Mouse (Mus musculus) adrenal gland, adult (tissue): Measurements from ENCODE around the gene Dab2.

ENCODE experiments used
- DNase-seq, 2 experiments: peaks; one replicate each; pipeline ENCODE4 v3.0.0; 2022 to 2023; ENCODE audit warnings: low spot score in 1 of 2; ENCODE audit not compliant: inconsistent age in 2 of 2

The Dab2 gene

GRCm38 (mm10) chr15:6323577-6323976 lies 24.0 kb downstream of the Dab2 start:
- no peak for DNase-seq

- DNase-seq, result no peak
Measured at GRCm38 (mm10) chr15:6325443-6325842, 25.9 kb downstream of the Dab2 start.

DNA sequence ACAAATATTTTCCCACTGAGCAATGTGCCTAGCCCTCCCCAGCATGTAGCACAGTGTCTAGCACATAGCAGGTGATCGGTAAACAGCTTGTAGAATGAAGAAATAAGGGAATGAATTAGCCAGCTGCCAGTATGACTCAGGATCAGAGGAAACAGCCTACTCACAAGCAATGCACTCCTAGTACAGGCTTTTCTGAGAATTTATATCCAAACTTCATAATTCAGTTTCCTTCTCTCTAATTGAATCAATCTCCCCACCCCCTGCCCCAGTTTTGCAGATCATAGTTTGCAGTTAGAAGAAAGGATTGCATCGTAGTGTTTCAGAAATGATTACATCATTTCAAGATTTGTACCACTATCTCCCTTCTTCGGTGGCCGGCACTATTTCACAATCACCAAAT lies 26.4 kb downstream of the Dab2 start:
- DNase-seq, result peak in 1 of 2 experiments; percentile 74

GRCm38 (mm10) chr15:6331380-6331779 lies 31.8 kb downstream of the Dab2 start:
- DNase-seq, result peak in 1 of 2 experiments; percentile 59

DNA sequence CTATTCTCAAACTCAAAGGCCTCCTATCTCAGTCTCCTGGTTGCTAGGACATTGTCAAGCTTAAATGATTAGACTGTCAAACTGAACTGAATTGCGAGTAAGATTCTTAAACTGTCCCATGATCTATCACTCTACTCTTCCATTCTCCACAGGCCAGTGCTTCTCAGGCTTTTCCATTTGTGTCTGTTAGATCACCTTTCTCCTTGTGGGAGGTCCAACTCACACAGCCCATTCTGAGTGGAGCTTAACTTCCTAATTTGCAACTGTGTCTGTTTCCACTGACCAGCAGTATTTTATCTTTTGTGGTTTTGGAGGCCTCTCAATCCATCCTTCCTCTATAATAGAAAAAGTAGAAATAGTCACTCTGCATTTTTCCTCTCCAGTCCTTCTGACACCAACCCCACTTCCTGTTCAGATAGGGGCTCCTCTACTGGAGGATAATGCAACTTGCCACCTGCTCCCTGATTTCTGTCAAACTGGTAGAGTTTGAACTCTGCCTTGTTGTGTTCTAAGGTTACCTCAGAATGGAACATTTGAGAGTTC lies 35.1 kb downstream of the Dab2 start:
- DNase-seq, result peak in 1 of 2 experiments; percentile 58

DNA sequence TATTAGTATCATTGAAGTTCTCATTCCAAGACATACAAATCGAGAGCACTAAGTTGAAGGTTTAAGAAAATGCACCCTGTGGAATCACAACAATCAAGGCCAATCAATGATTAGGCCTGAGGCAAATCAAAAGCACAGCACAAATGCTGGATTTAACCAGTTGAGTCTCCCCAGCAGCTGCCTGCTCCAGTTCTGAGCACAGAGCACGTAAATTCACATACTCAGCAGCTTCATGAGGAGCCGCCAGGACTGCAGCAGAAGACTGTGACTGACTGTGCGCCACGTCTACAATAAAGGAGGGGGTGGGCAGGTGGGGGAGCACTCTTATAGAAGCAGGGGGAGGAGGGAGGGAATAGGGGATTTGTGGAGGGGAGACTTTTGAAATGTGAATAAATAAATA lies 40.2 kb downstream of the Dab2 start:
- no peak for DNase-seq

GRCm38 (mm10) chr15:6340347-6340746 lies 40.8 kb downstream of the Dab2 start:
- DNase-seq, result no peak

DNA sequence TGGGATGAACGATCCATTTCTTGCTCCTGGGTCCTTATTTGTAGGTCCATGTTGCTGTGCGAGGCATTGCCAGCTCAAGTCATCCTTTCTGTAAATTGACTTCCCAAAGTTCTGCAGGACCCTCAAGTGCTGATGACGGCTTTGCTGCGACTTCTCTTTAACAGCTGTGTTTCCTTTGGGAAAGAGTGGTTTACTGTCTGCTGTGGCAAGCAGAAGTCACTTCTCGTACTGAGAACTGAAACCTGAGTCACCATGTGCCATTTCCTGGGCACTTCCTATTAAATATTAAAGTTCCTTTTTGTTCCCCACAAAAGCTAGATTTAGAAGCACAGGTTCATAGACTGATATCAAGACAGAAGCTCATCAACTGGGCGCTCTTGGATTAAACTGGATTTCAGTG lies 41.8 kb downstream of the Dab2 start:
- no peak for DNase-seq

DNA sequence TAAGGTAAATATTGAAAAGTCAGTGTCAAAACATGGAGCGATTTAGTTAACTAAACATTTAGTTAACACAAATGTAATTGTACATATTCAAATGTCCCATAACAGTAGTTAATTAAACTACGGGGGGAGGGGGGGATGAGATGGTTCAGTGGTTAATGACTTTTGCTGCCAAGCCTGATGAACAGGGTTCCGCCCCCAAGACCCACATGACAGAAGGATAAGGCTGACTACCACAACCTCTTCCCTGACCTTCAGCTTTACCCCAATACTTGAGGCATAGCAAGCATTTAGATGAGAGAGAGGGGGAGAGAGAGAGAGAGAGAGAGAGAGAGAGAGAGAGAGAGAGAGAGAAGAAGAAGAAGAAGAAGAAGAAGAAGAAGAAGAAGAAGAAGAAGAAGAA lies 54.3 kb downstream of the Dab2 start:
- no peak for DNase-seq

- DNase-seq, result no peak
Measured at GRCm38 (mm10) chr15:6359859-6360258, 60.3 kb downstream of the Dab2 start.

DNA sequence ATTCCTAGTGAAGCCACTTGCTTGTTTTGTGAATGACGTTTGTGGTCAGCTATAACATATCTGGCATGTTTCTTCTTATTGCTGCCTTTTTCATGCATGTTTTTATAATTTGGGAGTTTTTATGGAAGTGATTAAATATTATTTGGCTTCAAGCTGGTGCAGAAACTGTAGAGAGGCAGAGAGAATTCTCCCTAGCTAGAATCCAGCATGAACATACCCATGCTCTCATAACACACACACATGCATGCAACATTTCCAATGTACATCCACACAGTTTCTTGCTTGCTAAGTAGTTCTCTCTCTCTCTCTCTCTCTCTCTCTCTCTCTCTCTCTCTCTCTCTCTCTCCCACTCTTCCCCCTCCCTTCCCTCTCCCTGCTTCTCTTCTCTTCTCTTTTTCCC lies 70.4 kb downstream of the Dab2 start:
- no peak for DNase-seq

DNA sequence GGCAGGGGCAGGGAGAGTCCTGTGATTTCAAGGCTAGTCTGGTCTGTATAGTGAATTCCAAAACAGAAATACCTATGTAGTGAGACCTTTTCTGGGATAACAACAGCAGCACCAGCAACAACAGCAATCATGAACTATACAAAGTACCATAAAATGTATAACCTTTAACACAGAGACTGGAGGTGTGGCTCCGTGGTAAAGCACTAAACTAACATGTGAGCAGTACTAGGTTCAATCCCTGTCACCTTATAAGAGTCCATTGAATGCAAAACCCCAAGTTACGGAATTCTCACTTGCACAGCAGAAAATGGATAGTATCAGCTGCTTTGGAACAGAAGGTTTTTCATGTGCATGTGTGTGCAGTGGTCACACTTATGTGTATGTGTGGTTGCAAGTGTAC lies 71.9 kb downstream of the Dab2 start:
- DNase-seq, result no peak

- no peak for DNase-seq
Measured at GRCm38 (mm10) chr15:6375016-6375415, 75.4 kb downstream of the Dab2 start.

- DNase-seq, result no peak
Measured at GRCm38 (mm10) chr15:6376001-6376400, 76.4 kb downstream of the Dab2 start.

DNA sequence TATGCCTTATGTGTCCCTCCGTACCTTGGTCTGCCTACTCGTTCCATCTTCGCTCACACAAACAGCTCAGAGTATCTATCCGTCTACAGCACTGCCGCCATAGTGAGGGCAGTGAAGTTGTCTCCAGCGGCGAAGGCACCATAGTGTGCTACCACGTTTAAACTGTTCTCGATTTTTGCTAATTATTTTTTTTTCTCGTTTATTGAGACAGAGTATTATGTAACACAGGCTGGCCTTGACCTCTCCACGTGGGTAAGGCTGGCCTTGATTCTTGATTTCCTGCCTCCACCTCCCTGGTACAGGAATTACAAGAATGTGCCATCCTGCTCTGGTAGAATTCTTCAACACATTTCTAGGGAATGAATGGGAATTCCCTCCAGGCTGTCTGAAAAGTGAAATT lies 77.2 kb downstream of the Dab2 start:
- DNase-seq, result no peak

GRCm38 (mm10) chr15:6384027-6384426 lies 84.4 kb downstream of the Dab2 start:
- peak in 1 of 2 experiments; percentile 36 for DNase-seq

- peak in 1 of 2 experiments; percentile 62 for DNase-seq
Measured at GRCm38 (mm10) chr15:6385241-6385640, 85.7 kb downstream of the Dab2 start.

- peak; percentile 89 to 97 for DNase-seq
Measured at GRCm38 (mm10) chr15:6386159-6386951, 86.8 kb downstream of the Dab2 start.

- peak in 1 of 2 experiments; percentile 74 for DNase-seq
Measured at GRCm38 (mm10) chr15:6386961-6387728, 87.6 kb downstream of the Dab2 start.

DNA sequence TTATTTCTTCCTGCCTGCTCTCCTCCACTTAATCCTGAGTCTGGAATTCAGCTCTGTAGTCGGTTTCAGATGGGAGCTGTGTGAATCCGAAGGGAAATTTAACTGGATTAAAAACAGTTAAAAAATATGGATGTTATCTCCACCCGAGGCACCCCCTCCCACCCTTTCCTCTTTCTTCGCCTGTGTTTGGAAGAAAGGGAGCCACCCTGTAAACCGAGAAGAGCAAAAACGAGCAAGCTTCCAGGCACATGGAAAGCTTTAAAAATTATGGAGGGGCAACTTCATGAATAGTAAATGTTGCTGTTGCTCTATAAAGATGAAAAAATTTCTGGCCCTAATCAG lies 88.1 kb downstream of the Dab2 start:
- DNase-seq, result peak in 1 of 2 experiments; percentile 73

GRCm38 (mm10) chr15:6388146-6388545 lies 88.6 kb downstream of the Dab2 start:
- peak in 1 of 2 experiments; percentile 80 for DNase-seq

DNA sequence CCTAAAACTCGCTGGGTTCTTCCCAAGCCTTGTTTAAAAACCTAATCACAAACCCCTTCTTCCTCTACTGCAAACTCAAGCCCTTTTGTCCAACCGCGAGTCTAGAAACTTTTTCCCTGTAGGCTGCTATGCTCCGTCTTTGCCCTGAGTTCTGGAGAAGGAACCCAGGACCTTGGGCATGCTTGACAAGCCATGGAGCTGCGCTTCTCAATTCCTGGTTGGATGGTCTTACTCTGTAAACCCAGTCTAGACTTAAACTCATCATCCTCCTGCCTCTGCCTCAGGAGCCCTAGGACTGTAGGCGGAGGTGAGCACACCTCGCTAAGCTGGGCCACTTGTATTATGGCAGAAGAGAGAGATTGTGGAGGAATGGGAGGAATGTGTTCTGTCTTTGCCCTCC lies 89.0 kb downstream of the Dab2 start:
- DNase-seq, result peak in 1 of 2 experiments; percentile 73
